Mouse (Mus musculus): ENCODE measurements around the gene Krtap5-5. TPM values are rescaled to one million over a fixed set of nuclear protein-coding genes. Genes with fewer than 3 reads are reported as not detected.

Krtap5-5 gene
- polyA plus RNA-seq, 1 experiment from 2014 or later: not detected

DNA sequence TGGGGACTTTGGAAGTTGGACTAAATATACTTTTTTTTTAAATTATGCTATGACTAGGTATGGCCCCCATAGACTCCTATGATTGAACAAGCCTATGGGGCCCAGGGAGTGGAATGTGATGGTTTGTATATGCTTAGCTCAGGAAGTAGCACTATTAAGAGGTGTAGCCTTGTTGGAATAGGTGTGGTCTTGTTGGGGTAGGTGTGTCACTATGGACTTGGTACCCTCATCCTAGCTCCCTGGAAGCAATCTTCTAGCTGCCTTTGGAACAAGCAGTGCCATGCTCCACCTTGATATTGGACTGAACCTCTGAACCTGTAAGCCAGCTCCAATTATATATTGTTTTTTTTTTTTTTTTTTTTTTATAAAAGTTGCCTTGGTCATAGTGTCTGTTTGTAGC is 24.3 kb downstream of the Krtap5-5 start:
- Histone ChIP-seq H3K36me3 (no peaks in the 10 kb centered on the region), H3K27ac (no peak overlapping the region), H3K9me3 (no peaks in the 10 kb centered on the region), H3K4me1 (no peaks in the 10 kb centered on the region), H3K4me2 (replicated peaks) (no peak overlapping the region), H3K27me3 (replicated peaks) (no peaks in the 10 kb centered on the region), H3K9ac (no peak overlapping the region), H3K4me3 (no peak overlapping the region)
- ATAC-seq (ENCODE audit: low FRiP score, low read depth): no peak

DNA sequence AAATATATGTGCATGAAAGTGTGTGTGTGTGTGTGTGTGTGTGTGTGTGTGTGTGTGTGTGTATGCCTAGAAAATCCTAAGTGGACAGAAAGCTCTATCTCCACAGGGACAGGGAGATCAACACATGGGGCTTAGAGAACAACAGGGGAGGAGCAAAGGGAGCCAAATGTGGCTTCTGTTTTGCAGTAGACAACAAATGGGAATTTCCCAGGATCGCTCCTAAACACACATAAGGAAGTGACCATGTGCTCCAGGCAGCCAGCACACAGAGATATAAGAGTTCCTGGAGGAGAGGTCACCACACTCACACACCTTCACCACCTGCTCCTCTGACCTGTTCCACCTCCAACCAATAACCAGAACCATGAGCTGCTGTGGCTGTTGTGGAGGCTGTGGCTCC is 28.7 kb downstream of the Krtap5-5 start, which contains the start of gene Krtap5-3:
Gene Krtap5-3, plus strand, starts transcription at position 301 of the 400 bp plus-strand sequence.
- no peak within 1 kb of the TSS for H3K9ac ChIP-seq
- H3K36me3 ChIP-seq: no peaks in the 10 kb centered on the region
- WGBS: 50% methylated on average over 1 of the region's 1 CpGs
- no peak for ATAC-seq (ENCODE audit: low FRiP score, low read depth)
- H3K4me3 ChIP-seq: no peak within 1 kb of the TSS
- H3K9me3 ChIP-seq: no peaks in the 10 kb centered on the region
- no peaks in the 10 kb centered on the region for H3K4me1 ChIP-seq
- H3K27me3 ChIP-seq (replicated peaks): no peaks in the 10 kb centered on the region
- H3K27ac ChIP-seq: no peak within 1 kb of the TSS
- no peak within 1 kb of the TSS for H3K4me2 ChIP-seq (replicated peaks)

DNA sequence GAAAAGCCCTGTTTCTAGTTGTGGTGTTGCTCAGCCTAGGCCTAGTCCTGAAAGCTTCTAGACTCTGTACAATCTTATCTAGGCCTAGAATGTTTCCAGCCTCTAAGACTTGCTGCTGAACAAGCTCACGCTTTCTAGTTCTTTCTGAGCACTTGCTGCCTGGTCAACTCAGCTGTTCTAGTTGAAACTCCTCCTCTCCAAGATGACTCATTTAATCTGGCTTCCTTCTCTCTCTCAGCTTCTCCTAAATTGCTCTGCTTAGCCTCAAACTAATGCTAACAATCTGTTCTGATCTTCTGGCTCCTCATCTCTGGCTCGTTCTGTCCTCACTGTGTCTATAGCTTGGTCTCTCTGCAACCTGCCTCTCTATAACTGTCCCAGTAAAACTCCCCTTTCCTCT is 31.0 kb downstream of the Krtap5-5 start:
- Histone ChIP-seq H3K4me3 (no peak overlapping the region), H3K36me3 (no peaks in the 10 kb centered on the region), H3K4me1 (no peaks in the 10 kb centered on the region), H3K9ac (no peak overlapping the region), H3K4me2 (replicated peaks) (no peak overlapping the region), H3K27me3 (replicated peaks) (no peaks in the 10 kb centered on the region), H3K9me3 (no peaks in the 10 kb centered on the region), H3K27ac (no peak overlapping the region)
- WGBS: 88% methylated on average over 2 of the region's 2 CpGs
- no peak for ATAC-seq (ENCODE audit: low FRiP score, low read depth)

DNA sequence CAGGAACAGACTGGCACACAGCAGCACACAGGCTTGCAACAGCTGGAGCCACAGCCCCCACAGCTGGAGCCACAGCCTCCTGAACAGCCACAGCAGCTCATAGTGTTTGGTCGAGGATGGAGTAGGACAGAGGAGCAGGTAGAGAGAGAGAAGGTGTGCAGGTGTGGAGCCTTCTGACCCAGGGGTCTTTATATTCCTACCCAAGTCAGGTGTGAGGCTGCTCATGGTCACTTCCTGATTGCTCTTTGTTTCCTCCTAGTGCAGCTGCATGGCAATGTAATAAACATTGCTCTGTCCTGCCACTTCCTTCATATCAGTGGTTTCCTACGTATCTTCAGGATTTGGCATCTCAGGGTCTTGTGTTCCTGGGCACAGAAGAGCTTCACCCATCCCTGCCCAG is 39.5 kb downstream of the Krtap5-5 start, which contains the start of gene Gm10153:
Gene Gm10153, minus strand, starts transcription at position 101 of the 400 bp plus-strand sequence.
- no peaks in the 10 kb centered on the region for H3K4me1 ChIP-seq
- H3K36me3 ChIP-seq: no peaks in the 10 kb centered on the region
- H3K4me3 ChIP-seq: no peak within 1 kb of the TSS
- no peaks in the 10 kb centered on the region for H3K27me3 ChIP-seq (replicated peaks)
- H3K27ac ChIP-seq: no peak within 1 kb of the TSS
- H3K9ac ChIP-seq: no peak within 1 kb of the TSS
- no peaks in the 10 kb centered on the region for H3K9me3 ChIP-seq
- H3K4me2 ChIP-seq (replicated peaks): no peak within 1 kb of the TSS
- ATAC-seq (ENCODE audit: low FRiP score, low read depth): no peak
- WGBS: 40% methylated on average over 2 of the region's 2 CpGs

DNA sequence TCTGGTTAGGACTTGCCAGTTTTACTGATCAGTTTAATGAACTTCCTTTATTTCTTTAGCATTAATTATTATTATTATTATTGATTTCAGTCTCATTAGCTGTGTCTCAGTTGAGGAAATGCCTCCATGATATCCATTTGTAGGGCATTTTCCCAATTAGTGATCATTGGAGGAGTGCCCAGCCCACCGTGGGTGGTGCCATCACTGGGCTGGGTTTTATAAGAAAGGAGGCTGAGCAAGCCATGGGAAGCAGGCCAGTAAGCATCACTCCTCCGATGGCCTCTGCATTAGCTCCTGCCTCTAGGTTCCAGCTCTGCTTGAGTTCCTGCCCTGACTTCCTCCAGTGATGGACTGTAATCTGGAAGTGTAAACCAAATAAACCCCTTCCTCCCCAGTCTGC is 41.6 kb downstream of the Krtap5-5 start:
- Histone ChIP-seq H3K9ac (no peak overlapping the region), H3K27ac (no peak overlapping the region), H3K27me3 (replicated peaks) (no peaks in the 10 kb centered on the region), H3K4me3 (no peak overlapping the region), H3K9me3 (no peaks in the 10 kb centered on the region), H3K4me1 (no peaks in the 10 kb centered on the region), H3K4me2 (replicated peaks) (no peak overlapping the region), H3K36me3 (no peaks in the 10 kb centered on the region)
- 80% methylated on average over 2 of the region's 2 CpGs for whole genome bisulfite sequencing
- no peak for ATAC-seq (ENCODE audit: low FRiP score, low read depth)

DNA sequence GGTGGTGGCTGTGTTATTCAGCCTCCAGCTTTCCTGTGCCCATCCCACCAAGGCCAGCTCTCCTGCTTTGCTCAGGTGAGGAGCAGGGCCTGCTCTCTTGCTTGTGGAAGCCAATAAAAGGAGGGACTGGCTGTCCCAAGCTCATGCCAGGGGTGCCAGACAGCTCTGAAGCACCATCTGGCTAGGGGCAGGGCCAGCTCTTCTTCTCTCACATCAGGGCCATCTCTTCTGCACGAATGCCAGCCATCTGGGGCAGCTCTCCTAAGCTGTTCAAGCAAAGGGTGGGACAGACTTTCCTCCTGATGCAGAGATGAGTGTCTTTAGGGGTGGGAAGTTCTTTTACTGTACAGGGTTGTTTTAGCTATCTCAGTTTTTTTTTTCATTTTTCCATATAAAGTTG is 48.8 kb downstream of the Krtap5-5 start:
- Histone ChIP-seq H3K4me3 (no peak overlapping the region), H3K9ac (no peak overlapping the region), H3K4me1 (no peaks in the 10 kb centered on the region), H3K27me3 (replicated peaks) (no peaks in the 10 kb centered on the region), H3K27ac (no peak overlapping the region), H3K4me2 (replicated peaks) (no peak overlapping the region), H3K9me3 (no peaks in the 10 kb centered on the region), H3K36me3 (no peaks in the 10 kb centered on the region)
- WGBS: 65% methylated on average over 1 of the region's 1 CpGs
- no peak for ATAC-seq (ENCODE audit: low FRiP score, low read depth)

Other genes with a start within 250 kb of the Krtap5-5 start
- 51.3 and 52.2 TPM in 2 replicates for gene Mob2, start 168.9 kb downstream of the Krtap5-5 start, polyA plus RNA-seq (2016; fragmentation: Nextera tagmentation; extraction: Ambion mirVana)
- gene Dusp8, start 134.1 kb downstream of the Krtap5-5 start, polyA plus RNA-seq (2016; fragmentation: Nextera tagmentation; extraction: Ambion mirVana): 61.6 and 63.6 TPM in 2 replicates
- not detected in 2 replicates for gene Gm45618, start 109.2 kb downstream of the Krtap5-5 start, polyA plus RNA-seq (2016; fragmentation: Nextera tagmentation; extraction: Ambion mirVana)
- not detected in 2 replicates for gene Gm39115, start 93.9 kb downstream of the Krtap5-5 start, polyA plus RNA-seq (2016; fragmentation: Nextera tagmentation; extraction: Ambion mirVana)
- gene Gm45337, start 85.4 kb downstream of the Krtap5-5 start, polyA plus RNA-seq (2016; fragmentation: Nextera tagmentation; extraction: Ambion mirVana): not detected in 2 replicates
- gene Gm29735, start 72.9 kb downstream of the Krtap5-5 start, polyA plus RNA-seq (2016; fragmentation: Nextera tagmentation; extraction: Ambion mirVana): not detected in 2 replicates
- not detected in 2 replicates for gene Gm4553, start 64.2 kb downstream of the Krtap5-5 start, polyA plus RNA-seq (2016; fragmentation: Nextera tagmentation; extraction: Ambion mirVana)
- gene Krtap5-2, start 54.0 kb downstream of the Krtap5-5 start, polyA plus RNA-seq (2016; fragmentation: Nextera tagmentation; extraction: Ambion mirVana): not detected in 2 replicates
- not detected in 2 replicates for gene Gm10153, start 39.6 kb downstream of the Krtap5-5 start, polyA plus RNA-seq (2016; fragmentation: Nextera tagmentation; extraction: Ambion mirVana)
- not detected in 2 replicates for gene Krtap5-3, start 28.6 kb downstream of the Krtap5-5 start, polyA plus RNA-seq (2016; fragmentation: Nextera tagmentation; extraction: Ambion mirVana)
- gene Gm7579, start 18.1 kb downstream of the Krtap5-5 start, polyA plus RNA-seq (2016; fragmentation: Nextera tagmentation; extraction: Ambion mirVana): not detected in 2 replicates
- not detected in 2 replicates for gene Gm40460, start 11.1 kb upstream of the Krtap5-5 start, polyA plus RNA-seq (2016; fragmentation: Nextera tagmentation; extraction: Ambion mirVana)
- gene Gm2431, start 28.4 kb upstream of the Krtap5-5 start, polyA plus RNA-seq (2016; fragmentation: Nextera tagmentation; extraction: Ambion mirVana): not detected in 2 replicates
- not detected in 2 replicates for gene Gm4559, start 44.4 kb upstream of the Krtap5-5 start, polyA plus RNA-seq (2016; fragmentation: Nextera tagmentation; extraction: Ambion mirVana)
- gene Krtap5-1, start 67.1 kb upstream of the Krtap5-5 start, polyA plus RNA-seq (2016; fragmentation: Nextera tagmentation; extraction: Ambion mirVana): not detected in 2 replicates
- gene Krtap5-4, start 73.6 kb upstream of the Krtap5-5 start, polyA plus RNA-seq (2016; fragmentation: Nextera tagmentation; extraction: Ambion mirVana): not detected in 2 replicates
- gene Ifitm10, start 143.8 kb upstream of the Krtap5-5 start, polyA plus RNA-seq (2016; fragmentation: Nextera tagmentation; extraction: Ambion mirVana): 0.47 and 1.2 TPM in 2 replicates
- 0.90 and 1.5 TPM in 2 replicates for gene Gm49369, start 152.7 kb upstream of the Krtap5-5 start, polyA plus RNA-seq (2016; fragmentation: Nextera tagmentation; extraction: Ambion mirVana)
- gene Ctsd, start 158.1 kb upstream of the Krtap5-5 start, polyA plus RNA-seq (2016; fragmentation: Nextera tagmentation; extraction: Ambion mirVana): 200 and 207 TPM in 2 replicates
- gene Syt8, start 204.9 kb upstream of the Krtap5-5 start, polyA plus RNA-seq (2016; fragmentation: Nextera tagmentation; extraction: Ambion mirVana): 0.43 TPM in 1 of 2 replicates, not detected in the other
- 3.3 and 4.6 TPM in 2 replicates for gene Tnni2, start 211.8 kb upstream of the Krtap5-5 start, polyA plus RNA-seq (2016; fragmentation: Nextera tagmentation; extraction: Ambion mirVana)
- gene Lsp1, start 230.8 kb upstream of the Krtap5-5 start, polyA plus RNA-seq (2016; fragmentation: Nextera tagmentation; extraction: Ambion mirVana): 15.6 and 18.4 TPM in 2 replicates